Mouse (Mus musculus): ENCODE measurements around the gene Vps4a.
A peak's percentile ranks its signal among the peaks of the same experiment; 100 is the strongest.

The Vps4a gene

GRCm38 (mm10) chr8:107048061-107048941 is 17.3 kb downstream of the Vps4a start, which contains the start of gene Pdf:
TSS of gene Pdf (minus strand) at chr8:107048614.
- DNase-seq (ENCODE audit: low read depth, low spot score): peak; percentile 65

GRCm38 (mm10) chr8:107049480-107049879 is 18.5 kb downstream of the Vps4a start:
- no peak for DNase-seq (ENCODE audit: low read depth, low spot score)

- no peak for DNase-seq (ENCODE audit: low read depth, low spot score)
These were observed 21.0 kb downstream of the Vps4a start for GRCm38 (mm10) chr8:107052046-107052445.

- DNase-seq (ENCODE audit: low read depth, low spot score): peak; percentile 96
These were observed 25.3 kb downstream of the Vps4a start, which contains the start of the genes Cog8 and Nip7 for GRCm38 (mm10) chr8:107056076-107056972. TSS of gene Cog8 (minus strand) at chr8:107056689. TSS of gene Nip7 (plus strand) at chr8:107056877.

- no peak for DNase-seq (ENCODE audit: low read depth, low spot score)
These were observed 25.9 kb downstream of the Vps4a start for GRCm38 (mm10) chr8:107056973-107057369.

GRCm38 (mm10) chr8:107062613-107063012 is 31.6 kb downstream of the Vps4a start:
- no peak for DNase-seq (ENCODE audit: low read depth, low spot score)

GRCm38 (mm10) chr8:107065511-107066496 is 34.8 kb downstream of the Vps4a start, which contains the start of gene Tmed6:
TSS of gene Tmed6 (minus strand) at chr8:107065644.
- no peak for DNase-seq (ENCODE audit: low read depth, low spot score)

- no peak for DNase-seq (ENCODE audit: low read depth, low spot score)
These were observed 42.7 kb downstream of the Vps4a start for GRCm38 (mm10) chr8:107073706-107074105.

GRCm38 (mm10) chr8:107074128-107074527 is 43.1 kb downstream of the Vps4a start:
- no peak for DNase-seq (ENCODE audit: low read depth, low spot score)

- no peak for DNase-seq (ENCODE audit: low read depth, low spot score)
These were observed 45.3 kb downstream of the Vps4a start for GRCm38 (mm10) chr8:107076239-107076888.

- no peak for DNase-seq (ENCODE audit: low read depth, low spot score)
These were observed 54.3 kb downstream of the Vps4a start for GRCm38 (mm10) chr8:107085358-107085757.

GRCm38 (mm10) chr8:107086018-107086417 is 55.0 kb downstream of the Vps4a start:
- no peak for DNase-seq (ENCODE audit: low read depth, low spot score)

- no peak for DNase-seq (ENCODE audit: low read depth, low spot score)
These were observed 57.6 kb downstream of the Vps4a start for GRCm38 (mm10) chr8:107088526-107089063.

- no peak for DNase-seq (ENCODE audit: low read depth, low spot score)
These were observed 59.5 kb downstream of the Vps4a start for GRCm38 (mm10) chr8:107090531-107090930.
